Mouse (Mus musculus) induced T-regulatory cell, adult 2 months (primary cell): Measurements from ENCODE around the gene 4933411K16Rik.

Source experiments
- DNase-seq: peaks from one replicate; pipeline ENCODE4 v3.0.0-alpha.2; 2012; ENCODE audit warnings: low read depth

4933411K16Rik gene

DNA sequence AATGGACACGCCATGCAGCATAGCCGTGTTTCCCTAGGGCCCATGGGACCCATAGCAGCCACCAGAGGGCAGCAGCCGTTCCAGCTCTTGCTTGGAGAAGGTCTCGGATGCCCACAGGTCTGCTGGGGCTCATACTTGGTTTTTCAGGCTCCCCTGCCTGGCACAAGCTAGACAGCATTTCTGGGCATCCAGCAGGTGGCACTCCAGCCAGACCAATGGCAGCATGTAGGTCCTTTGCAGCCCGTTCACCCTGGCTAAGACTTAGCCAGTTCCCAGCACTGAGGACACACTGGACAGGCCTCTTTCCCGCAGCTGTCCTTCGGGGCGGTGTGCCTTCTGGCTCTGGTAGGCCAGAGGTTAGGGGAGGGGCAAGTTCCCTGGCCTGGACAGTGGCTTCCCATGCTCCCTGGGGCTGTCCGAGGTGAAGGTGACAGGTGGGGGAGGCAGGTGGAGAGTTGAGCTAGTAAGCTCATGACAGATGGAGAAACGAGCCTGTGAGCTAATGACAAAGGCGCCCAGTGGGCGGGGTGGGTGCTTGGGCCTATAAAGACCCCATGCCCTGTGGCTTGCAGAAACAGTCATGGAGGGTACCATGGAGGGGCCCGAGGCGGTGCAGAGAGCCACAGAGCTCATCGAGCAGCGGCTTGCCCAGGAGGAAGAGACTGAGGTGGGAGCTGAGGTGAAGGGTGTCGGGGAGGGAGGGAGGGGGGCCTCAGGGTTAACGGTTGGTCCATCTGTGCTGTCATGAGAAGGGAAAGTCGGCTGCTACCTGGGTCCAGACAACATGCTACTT, 16.4 kb upstream of the 4933411K16Rik start, which contains the start of gene Ankrd2:
TSS of gene Ankrd2 (plus strand) at position 545 of the 793 bp plus-strand sequence.
- DNase-seq, result peak; percentile 81

DNA sequence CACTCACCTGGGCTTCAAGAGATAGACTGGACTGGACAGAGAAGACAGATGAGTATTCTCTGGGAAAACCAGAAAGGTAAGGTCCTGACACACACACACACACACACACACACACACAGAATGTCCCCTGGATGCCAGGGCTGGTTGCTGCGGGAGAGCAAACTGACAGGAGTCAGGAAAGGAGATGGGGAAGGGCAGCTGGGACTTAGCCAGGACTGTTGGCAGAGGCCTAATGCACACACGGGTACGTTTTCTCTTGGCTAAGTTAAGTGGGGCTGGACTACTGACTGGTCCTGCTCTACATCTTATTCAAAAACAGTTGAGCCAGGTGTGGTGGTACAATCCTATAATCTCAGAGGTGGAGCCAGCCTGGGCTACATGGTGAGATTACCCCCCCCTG, 15.7 kb upstream of the 4933411K16Rik start:
- DNase-seq, result no peak

- no peak for DNase-seq
Measured at GRCm38 (mm10) chr19:42037167-42037702, 14.8 kb upstream of the 4933411K16Rik start.

- DNase-seq, result no peak
Measured at GRCm38 (mm10) chr19:42038310-42038709, 13.7 kb upstream of the 4933411K16Rik start.

- no peak for DNase-seq
Measured at GRCm38 (mm10) chr19:42043988-42044387, 8.1 kb upstream of the 4933411K16Rik start.

- peak; percentile 73 for DNase-seq
Measured at GRCm38 (mm10) chr19:42045269-42046102, 6.6 kb upstream of the 4933411K16Rik start, which contains the start of gene Hoga1. TSS of gene Hoga1 (plus strand) at chr19:42045610.

DNA sequence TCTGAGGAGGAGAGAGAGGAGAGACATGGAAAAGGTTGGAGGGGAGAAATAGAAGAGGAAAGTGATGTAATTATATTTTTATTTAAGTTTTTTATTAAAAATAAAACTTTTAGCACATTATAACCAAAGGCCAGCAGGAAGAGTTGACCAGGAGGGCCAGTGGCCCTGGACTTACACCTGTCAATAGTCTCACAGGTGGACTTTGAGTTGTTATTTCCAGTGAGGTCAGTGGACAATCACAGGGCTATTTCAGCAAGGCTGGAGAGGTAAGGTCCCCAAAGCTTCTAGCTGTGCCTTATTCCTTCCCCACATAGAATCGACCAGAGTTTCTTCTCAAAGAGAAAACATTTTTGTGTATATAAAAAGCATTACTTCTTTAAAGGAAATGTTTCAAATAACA, 1.8 kb upstream of the 4933411K16Rik start:
- no peak for DNase-seq

DNA sequence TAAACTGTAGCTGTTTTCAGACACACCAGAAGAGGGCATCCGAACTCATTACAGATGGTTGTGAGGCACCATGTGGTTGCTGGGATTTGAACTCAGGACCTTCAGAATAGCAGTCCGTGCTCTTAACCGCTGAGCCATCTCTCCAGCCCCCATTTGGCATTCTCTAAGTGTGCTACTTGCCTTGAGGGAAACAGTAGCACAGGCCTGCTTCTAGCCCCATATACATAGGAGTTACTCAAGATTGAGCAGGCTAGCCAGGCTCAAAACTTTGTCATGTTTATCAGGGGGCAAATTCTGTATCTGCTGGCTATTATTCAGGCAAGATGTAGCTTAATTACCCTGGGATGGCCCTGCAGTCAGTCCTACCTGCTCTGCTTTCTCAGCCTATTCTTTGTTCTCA, 697 bp upstream of the 4933411K16Rik start:
- no peak for DNase-seq

DNA sequence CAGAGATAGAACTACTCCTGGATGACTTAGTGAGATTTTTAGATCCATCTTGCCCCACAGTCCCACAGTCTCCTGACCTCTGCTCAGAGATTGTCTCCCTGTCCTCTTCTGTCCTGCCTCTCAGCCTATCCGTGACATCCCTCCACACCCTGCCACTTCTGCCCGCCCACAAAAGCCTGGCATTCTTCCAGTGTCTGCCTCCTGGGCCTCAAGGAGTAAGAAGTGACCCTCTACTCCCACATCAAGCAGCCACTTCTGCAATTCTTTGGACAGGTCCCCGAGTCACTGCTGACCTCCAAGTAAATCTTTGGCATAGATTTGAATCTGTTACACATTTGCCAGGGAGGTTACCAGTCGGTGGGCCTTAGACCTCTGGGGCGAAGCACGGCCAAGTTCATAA, 2.2 kb downstream of the 4933411K16Rik start:
- DNase-seq, result no peak

- DNase-seq, result no peak
Measured at GRCm38 (mm10) chr19:42055881-42056280, 3.8 kb downstream of the 4933411K16Rik start.

DNA sequence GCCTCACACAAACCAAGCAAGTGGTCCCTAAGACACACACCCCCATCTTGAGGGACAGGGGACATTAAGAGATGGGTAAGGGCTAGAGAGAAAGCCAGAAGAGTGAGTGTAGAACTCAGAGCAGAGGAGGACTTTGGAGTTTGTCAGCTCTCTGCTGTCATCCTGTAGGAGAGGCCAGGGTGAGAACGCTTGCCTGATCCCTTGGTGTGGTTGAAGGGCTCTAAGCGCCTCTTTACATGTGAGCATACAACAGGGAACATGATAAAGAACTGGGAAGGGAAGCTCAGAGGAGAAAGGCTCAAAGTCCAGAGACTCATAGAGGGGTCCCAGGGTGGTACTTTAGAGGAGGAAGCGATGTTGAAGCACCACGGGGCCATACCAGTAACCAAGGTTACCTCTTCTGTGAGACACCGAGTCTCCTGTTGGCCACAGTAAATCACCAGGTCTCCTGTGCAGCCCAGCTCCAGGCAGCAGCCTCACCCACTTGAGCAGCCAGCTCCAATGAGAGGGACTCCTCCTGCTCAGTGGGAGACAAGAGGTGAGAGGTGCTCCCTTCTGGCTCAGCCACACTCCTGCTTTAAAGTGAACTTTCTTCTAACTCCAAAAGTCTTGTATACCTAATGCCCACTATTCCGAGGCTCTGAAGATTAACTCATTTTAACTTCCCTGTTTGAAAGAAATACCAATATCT, 4.8 kb downstream of the 4933411K16Rik start:
- no peak for DNase-seq

GRCm38 (mm10) chr19:42058426-42058825, 6.4 kb downstream of the 4933411K16Rik start:
- no peak for DNase-seq

DNA sequence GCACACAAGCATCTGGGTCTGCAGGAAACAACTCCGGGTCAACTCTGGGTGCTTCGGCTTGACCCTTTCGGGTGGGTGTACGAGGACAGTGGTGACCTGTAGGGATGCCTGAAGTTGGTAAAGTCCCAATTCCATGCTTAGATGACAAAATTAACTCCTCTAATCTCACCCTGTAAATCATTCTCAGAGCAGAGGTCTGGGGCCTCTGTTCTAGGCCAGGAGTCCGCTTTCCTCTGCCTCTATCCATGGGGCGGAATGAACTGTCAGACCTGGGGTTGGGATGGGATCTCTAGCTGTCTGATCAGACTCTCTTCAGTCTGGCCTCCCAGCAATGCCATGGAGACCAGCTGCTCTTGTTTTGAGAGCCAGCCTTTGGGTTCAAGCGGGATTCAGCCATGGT, 9.4 kb downstream of the 4933411K16Rik start:
- DNase-seq, result no peak

DNA sequence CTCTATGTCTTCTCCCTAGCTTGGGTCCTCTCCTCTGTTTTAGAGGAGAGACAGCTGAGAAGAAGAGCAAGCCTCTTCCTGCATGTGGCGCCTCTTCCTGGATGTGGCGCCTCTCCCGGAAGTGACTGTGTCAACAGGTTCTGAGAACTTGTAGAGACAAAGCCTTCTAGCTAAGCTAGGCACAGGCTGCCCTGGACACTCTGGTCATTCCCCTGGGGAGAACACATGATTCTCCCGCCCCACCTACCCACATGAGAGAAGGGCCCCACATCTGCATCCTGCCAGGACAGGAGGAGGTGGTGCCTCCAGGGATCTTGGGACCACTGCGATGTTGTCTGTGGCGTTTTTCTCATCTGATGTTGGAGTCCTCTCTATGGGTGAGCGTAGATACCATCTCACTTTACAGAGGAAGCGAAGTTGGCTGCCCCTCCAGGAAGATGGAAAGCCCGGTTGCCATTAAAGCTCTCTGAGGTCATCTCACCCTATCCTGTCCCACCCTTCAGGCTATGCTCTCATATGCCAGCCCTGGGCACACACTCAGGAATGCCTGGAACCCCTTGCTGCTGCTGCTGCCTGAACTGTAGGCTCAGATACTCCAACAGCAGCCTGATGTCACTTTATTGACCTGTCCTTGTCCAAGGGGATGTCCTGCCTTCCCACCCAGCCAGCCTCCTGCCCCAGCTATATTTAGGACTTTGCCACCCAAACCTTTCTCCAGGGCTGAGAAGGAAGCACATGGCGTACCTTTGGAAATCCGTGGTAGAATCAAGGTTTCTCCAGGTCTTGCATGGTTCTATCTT, 16.6 kb downstream of the 4933411K16Rik start:
- DNase-seq, result no peak

DNA sequence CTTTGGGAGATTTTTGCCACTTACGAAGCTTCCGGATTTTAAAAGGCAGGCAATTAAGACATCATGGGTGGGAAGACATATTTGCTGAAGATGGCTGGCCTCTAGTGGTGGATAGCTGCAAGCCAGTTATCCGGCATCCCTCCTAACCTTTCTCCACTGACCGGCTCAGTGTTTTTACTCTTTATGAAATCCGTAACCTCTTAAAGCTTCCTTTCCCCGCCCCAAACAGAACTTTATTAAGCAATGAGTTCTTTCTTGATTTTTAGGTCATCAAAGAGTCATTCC, 17.1 kb downstream of the 4933411K16Rik start:
- DNase-seq, result no peak

DNA sequence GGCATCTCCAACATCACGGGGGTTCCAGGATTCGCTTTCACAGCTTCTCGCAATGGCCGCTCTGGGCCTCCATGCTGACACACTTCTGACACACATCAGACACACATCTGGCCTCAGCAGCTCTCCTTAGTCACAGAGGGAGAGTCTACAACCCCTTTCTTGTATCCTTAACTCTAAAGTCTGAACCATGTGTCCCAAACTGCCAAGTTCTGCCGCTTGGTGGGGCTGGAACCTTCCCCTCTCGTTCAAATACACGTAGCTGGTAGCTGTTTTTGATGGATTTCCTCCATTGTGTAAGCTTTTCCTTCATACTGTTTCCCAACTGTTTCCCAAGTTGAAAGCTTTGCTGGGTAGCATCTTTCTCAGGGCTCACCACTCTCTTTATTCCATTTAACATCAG, 19.2 kb downstream of the 4933411K16Rik start:
- no peak for DNase-seq

DNA sequence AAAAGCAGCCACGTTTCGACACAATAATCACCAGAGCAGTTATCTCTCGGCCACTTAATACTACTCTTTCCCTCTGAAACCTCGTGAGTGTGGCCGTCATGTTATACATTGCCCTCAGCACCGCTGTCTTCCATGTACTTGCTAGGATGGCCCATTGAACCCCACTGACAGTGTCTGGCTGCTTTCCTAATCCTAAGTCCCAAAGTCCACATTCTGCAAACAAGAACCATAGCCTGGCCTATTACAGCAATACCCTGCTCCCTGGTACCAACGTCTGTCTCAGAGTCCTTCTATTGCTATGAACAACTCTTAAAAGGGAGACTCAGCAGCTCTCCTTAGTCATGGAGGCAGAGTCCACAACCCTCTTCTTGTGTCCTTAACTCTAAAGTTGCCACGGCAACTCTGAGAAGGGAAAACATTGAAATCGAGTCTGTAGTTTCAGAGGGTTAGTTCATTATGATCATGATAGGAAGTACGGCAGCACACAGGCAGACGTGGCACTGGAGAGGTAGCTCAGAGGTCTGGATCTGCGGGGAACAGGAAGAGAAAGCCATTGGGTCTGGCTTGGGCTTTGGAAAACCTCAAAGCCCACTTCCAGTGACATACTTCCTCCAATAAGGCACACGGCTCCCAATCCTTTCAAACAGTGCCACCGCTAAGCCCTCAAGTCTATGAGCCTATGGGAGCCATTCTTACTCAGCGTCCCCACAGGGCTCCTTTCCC, 20.0 kb downstream of the 4933411K16Rik start:
- no peak for DNase-seq

GRCm38 (mm10) chr19:42072802-42073201, 20.8 kb downstream of the 4933411K16Rik start:
- DNase-seq, result no peak

- DNase-seq, result no peak
Measured at GRCm38 (mm10) chr19:42075051-42075450, 23.0 kb downstream of the 4933411K16Rik start.

- no peak for DNase-seq
Measured at GRCm38 (mm10) chr19:42075992-42076391, 23.9 kb downstream of the 4933411K16Rik start.

DNA sequence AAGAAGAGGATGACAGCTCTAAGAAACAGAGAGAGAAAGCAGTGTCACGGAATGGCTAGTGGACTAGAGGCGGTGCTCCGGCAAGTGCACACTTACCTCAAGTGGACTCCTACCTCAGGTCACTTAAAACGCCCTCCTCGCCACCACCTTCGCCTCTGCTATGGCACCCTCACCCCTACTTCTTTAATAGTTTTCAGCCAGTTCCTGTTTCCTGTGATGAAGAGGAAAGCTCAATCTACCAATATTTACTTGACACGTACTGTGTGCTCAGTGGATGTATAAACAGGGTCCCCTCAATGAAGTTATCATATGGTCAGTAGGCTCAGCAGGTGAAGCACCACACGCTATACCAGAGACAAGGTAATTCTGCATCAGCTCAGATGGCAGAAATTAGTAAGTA, 26.5 kb downstream of the 4933411K16Rik start:
- DNase-seq, result no peak
